Mouse (Mus musculus): Measurements from ENCODE around the gene Rora.

The Rora gene

GRCm38 (mm10) chr9:68760329-68760728 lies 106.7 kb downstream of the Rora start:
- CTCF ChIA-PET: interaction anchor here (0.7 kb wide), 1 partner anchor 123 kb away, joined by 4 read pairs; no protein-coding TSS in a partner anchor

GRCm38 (mm10) chr9:68760876-68761275 lies 107.3 kb downstream of the Rora start:
- CTCF ChIA-PET: no interaction called here

- CTCF ChIA-PET: no interaction called here
These were observed 108.1 kb downstream of the Rora start for GRCm38 (mm10) chr9:68761672-68762071.

GRCm38 (mm10) chr9:68765595-68765994 lies 112.0 kb downstream of the Rora start:
- CTCF ChIA-PET: no interaction called here

- CTCF ChIA-PET: no interaction called here
These were observed 116.1 kb downstream of the Rora start for GRCm38 (mm10) chr9:68769638-68770037.

GRCm38 (mm10) chr9:68771383-68771782 lies 117.8 kb downstream of the Rora start:
- CTCF ChIA-PET: no interaction called here

GRCm38 (mm10) chr9:68773770-68774169 lies 120.2 kb downstream of the Rora start:
- CTCF ChIA-PET: interaction anchor here (0.6 kb wide), 1 partner anchor 521 kb away, joined by 4 read pairs; no protein-coding TSS in a partner anchor

- CTCF ChIA-PET: no interaction called here
These were observed 128.4 kb downstream of the Rora start for GRCm38 (mm10) chr9:68782011-68782410.

GRCm38 (mm10) chr9:68782604-68783003 lies 129.0 kb downstream of the Rora start:
- CTCF ChIA-PET: no interaction called here

GRCm38 (mm10) chr9:68783246-68783645 lies 129.7 kb downstream of the Rora start:
- CTCF ChIA-PET: no interaction called here

- CTCF ChIA-PET: interaction anchor here (0.8 kb wide), 1 partner anchor 979 kb away, joined by 3 read pairs; no protein-coding TSS in a partner anchor
These were observed 133.2 kb downstream of the Rora start for GRCm38 (mm10) chr9:68786614-68787293.

GRCm38 (mm10) chr9:68787665-68788064 lies 134.1 kb downstream of the Rora start:
- CTCF ChIA-PET: no interaction called here

- CTCF ChIA-PET: no interaction called here
These were observed 137.3 kb downstream of the Rora start for GRCm38 (mm10) chr9:68790922-68791321.

GRCm38 (mm10) chr9:68791982-68792540 lies 138.5 kb downstream of the Rora start:
- CTCF ChIA-PET: no interaction called here

- CTCF ChIA-PET: no interaction called here
These were observed 141.7 kb downstream of the Rora start for GRCm38 (mm10) chr9:68795314-68795713.

- CTCF ChIA-PET: no interaction called here
These were observed 144.6 kb downstream of the Rora start for GRCm38 (mm10) chr9:68798221-68798620.

GRCm38 (mm10) chr9:68799065-68799464 lies 145.5 kb downstream of the Rora start:
- CTCF ChIA-PET: no interaction called here

GRCm38 (mm10) chr9:68804229-68804628 lies 150.6 kb downstream of the Rora start:
- CTCF ChIA-PET: no interaction called here

- CTCF ChIA-PET: no interaction called here
These were observed 152.2 kb downstream of the Rora start for GRCm38 (mm10) chr9:68805776-68806175.

GRCm38 (mm10) chr9:68807735-68808134 lies 154.1 kb downstream of the Rora start:
- CTCF ChIA-PET: interaction anchor here (0.6 kb wide), 1 partner anchor 499 kb away, joined by 3 read pairs; no protein-coding TSS in a partner anchor

- CTCF ChIA-PET: no interaction called here
These were observed 155.9 kb downstream of the Rora start for GRCm38 (mm10) chr9:68809536-68809935.

- CTCF ChIA-PET: no interaction called here
These were observed 161.1 kb downstream of the Rora start for GRCm38 (mm10) chr9:68814723-68815122.

- CTCF ChIA-PET: no interaction called here
These were observed 162.3 kb downstream of the Rora start for GRCm38 (mm10) chr9:68815877-68816276.

GRCm38 (mm10) chr9:68820036-68820435 lies 166.4 kb downstream of the Rora start:
- CTCF ChIA-PET: no interaction called here
